Mouse (Mus musculus) cerebellum, postnatal 4 days (tissue): ENCODE measurements around the gene Casp6.
A peak's percentile ranks its signal among the peaks of the same experiment; 100 is the strongest.

Experiments used
- DNase-seq, 2 experiments: peaks; one replicate each; pipeline ENCODE4 v3.0.0; 2022; ENCODE audit warnings: low spot score in 2 of 2, mixed read lengths in 1 of 2

Gene Casp6

DNA sequence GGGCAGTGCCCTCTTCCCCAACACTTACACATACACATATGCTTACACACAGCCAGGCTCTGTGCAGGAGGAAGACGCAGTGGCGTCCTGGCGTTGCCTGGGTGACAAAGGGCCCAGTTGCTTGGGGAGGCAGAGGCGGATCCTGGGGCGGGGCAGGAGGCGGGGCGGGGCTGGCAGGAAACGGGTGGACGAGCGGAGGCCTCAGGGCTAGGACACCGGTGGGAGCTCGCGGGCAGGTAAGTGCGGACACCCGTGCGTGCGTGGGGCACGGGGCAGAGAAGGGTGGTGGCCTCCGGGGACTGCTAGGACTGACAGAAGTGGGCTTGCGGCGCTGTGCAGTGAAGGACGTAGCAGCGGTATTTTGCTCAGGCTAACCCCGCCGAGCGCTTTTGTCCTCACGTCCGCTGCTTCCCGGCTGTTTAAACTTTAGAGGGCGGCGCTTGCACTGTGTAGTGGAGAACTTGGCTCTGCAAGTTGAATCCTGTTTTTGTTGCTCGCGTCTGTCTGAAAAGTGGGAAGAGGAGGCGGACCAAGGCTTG lies at the start of gene Casp6:
Casp6 (plus strand) TSS at position 155 of the 539 bp plus-strand sequence.
- peak; percentile 29 to 49 for DNase-seq

DNA sequence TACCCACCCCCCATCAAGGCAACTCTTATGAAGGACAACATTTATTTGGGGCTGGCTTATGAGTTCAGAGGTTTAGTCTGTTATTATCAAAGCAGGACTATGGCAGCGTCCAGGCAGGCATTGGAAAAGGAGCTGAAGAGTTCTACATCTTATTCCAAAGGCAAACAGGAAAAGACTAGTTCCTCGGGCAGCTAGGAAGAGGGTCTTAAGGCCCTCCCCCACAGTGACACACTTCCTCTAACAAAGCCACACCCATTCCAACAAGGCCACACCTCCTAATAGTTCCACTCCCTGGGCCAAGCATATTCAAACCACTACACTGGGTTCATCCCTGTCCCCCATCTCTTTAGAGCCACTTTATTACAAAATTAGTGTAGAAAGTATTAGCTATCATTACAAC lies 38.6 kb upstream of the Casp6 start:
- no peak for DNase-seq

DNA sequence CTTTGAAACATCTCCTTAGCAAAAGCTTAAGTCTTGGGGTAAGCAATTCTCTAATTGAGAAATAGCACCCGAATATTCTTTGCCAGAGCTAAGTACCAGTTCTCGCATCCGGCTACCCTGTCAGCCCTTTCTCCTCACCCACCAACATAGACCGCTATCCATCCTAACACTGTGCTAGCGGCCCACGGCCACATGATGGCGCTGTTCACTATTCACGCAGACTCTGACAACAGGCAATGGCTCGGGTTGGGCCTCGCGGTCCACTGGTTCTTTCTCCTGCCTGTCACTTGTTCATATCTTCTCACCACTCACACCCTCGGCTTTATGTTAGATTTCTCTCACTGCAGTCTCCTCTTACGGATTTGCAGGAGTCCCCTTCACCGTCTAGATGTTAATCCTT lies 37.5 kb upstream of the Casp6 start:
- DNase-seq, result peak in 1 of 2 experiments; percentile 47

DNA sequence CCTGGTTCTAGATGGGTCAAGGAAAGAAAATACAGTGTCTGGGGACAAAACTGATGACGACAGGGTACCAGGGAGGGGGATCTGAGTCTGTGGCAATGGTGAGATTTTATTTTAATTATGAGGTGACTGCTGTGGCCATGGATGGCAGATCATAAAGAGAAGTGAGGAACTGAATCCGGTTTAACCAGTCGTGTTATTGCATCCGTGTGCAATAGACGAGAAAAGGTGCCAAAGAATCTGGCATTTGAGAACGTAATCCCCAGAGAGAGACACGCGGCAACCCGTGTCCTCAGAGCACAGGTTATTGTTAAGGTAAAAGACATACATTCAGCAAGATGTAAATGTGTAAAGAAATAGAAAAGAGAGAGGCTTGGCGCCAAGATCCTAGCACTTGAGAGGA lies 23.9 kb upstream of the Casp6 start:
- DNase-seq, result no peak

DNA sequence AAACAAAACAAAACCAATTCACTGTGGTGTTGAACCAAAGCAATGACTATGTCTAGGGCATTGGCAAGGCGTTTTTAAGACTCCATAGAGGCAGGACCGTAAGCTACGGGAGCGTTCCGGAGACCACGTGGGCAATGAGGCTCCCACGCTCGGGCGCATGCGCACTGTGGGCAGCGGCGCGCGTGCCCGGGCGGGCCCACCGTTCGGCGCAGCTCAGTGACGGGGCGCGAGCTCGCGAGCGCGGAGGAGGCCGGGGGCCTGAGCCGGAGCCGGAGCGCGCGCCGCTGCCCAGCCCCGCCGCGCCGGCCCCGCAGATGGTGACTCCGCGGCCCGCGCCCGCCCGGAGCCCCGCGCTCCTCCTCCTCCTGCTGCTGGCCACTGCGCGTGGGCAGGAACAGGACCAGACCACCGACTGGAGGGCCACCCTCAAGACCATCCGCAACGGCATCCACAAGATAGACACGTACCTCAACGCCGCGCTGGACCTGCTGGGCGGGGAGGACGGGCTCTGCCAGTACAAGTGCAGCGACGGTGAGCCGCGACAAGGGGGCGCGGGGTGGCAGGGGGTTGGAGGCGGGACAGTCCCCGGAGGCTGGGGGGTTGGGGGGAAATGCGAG lies 22.7 kb upstream of the Casp6 start, which contains the start of gene Pla2g12a:
Pla2g12a (plus strand) TSS at position 202 of the 617 bp plus-strand sequence.
- peak; percentile 91 to 96 for DNase-seq

DNA sequence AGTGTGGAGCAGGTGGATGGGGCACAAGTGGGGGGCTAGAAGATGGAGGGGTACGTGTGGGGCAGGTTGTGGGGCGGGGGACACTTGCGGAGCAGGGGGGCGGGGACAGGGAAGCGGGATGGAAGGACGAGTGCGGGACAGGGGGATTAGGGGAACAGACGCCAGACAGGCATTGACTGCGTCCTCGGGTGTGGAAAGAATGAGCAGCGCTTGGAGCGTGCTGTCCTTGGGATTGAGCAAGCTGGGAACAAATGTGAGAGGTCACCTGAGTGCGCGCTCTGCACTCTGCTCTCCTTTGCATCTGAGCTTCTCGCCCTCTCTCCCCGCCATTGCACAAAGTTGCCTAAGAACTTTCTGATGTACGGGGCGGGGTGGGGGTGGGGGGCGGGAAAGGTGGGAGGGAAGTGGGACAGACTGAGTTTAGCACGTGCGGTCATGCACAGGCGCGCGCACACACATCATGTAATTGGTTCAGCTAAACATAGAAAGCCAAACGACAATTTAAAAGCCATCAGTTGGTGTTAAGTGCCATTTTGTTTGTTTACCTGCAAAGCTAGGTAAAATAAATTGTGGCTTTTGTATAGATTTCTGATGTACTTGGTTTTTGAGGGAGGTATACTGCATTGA lies 22.0 kb upstream of the Casp6 start:
- DNase-seq, result no peak

DNA sequence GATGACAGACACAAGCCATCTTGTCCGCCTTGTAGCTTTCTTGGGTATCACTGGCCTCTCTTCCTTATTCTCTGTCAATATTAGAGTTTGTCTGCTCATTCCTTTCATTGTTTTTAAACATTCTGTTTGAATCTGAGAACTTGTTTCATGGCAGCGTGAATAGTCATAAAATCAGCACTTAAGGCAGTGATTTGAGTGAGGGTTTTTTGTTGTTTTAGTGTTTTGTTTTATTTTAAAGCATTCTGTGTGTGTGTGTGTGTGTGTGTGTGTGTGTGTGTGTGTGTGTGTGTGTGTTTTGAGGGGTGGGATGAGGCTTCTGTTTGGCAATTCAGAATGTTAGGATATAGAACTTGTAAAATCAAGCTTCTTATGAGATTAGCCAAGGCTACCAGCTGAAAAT lies 21.3 kb upstream of the Casp6 start:
- no peak for DNase-seq

DNA sequence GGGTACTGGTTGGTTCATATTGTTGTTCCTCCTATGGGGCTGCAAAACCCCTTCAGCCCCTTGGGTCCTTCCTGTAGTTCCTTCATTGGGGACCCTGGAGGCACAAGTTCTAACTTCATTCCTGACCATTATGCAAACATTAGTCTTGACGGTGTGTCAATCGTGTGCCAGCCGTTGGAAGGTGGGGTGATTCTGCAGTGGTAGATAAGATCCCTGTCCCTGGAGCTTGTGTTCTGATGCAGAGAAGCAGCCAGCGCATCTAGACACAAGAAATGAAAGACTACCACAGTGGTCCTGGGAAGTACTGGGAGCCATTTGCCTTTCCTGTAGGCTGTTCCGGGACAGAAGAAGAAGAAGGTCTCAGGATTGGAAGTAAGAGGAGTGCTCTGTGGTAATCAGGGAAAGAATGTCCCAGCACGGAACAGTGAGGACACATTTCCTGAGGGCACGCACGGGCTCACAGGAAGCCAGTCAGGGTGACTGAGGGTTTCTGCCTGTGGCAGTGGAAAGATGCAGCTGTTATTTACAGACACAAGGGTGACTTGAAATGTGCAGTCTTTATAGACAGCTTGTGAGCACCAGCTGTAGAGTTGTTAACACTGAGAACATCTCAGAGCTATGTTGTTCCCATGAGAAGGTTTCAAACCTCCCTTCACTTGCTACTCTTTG lies 20.2 kb upstream of the Casp6 start:
- DNase-seq, result no peak

DNA sequence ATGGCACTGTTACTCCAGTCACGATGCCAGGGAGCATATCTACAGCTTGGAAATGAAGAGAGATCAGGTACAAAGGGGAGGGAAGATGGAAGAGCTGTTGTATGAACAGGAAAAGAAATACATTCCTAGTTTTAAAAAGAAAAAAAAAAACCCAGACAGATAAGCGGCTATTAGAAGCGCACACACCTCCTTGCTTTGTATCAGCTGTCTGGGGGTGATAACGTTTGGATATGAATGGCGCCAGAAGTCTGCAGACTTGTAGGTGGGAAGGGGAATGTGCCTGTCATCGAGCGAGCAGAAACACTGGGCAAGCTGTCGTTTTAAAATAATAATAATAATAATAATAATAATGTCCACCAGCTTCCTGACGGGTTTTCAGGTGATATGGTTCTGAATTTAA lies 15.6 kb upstream of the Casp6 start:
- DNase-seq, result no peak

DNA sequence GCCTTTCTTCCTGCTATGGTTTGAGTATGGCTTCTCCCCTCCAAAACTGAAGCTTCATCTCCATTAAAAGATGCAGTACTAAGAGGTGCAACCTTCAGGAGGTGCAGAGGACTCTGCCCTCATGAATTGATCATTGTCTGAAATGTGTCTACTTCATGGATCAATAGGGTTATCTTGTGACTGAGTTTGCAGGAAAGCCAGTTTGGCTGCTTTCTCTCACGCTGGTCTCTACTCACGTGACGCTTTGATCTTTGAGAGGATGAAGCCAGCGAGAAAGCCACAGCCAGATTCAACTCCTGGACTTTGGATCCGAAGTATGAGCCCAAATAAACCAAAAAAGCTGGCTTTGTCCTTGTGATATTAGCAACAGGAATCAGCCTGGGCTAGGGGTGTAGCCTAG lies 14.8 kb upstream of the Casp6 start:
- DNase-seq, result no peak

DNA sequence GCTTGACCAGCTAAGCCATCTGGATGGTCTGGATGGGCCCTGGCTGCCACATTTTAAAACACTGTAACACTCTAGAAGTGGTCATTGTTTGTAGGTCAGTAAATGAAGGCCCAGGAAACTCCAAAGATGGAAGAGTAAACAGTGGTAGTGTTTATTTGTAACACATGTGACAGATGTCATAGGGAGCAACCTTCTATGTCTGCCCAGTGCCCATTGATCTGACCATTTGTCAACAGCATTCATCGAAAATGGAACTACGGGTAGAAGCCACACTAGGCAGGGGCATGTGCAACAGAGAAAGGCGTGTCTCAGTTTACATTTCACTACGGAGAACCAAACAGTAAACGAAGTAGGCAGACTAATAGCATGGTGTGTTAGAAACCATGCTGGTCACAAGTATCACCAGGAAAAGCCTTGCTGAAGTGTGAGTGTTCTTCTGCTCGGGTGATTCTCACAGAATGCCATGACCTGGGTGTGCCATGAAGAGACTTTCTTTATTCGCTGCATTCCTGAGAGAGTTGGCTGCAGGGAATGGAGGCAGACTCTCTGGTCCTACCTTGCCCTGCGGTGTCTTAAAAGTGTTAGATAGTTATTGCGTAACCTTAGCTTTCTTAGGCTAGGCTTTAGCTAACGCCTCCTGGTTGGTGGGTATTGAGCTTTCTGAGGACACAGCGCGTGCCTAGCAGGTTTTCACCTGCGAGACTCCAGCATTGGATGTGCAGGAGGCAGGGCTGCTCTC lies 13.3 kb upstream of the Casp6 start:
- no peak for DNase-seq

DNA sequence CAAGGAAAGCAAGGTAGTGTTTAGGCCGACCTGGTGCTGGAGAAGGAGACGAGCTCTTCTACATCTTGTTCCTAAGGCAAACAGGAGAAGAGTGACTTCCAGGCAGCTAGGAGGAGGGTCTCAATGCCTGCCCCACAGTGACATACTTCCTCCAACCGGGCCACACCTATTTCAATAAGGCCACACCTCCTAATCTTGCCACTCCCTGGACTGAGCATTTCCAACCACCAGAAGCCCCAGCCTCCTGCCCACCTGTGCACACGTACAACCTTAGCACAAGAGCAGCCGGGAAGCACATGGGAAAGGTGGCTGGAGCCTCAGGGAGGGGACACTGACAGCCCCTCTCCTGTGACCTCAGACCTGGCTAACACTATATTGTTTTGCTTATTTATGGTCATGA lies 9.2 kb upstream of the Casp6 start:
- no peak for DNase-seq

DNA sequence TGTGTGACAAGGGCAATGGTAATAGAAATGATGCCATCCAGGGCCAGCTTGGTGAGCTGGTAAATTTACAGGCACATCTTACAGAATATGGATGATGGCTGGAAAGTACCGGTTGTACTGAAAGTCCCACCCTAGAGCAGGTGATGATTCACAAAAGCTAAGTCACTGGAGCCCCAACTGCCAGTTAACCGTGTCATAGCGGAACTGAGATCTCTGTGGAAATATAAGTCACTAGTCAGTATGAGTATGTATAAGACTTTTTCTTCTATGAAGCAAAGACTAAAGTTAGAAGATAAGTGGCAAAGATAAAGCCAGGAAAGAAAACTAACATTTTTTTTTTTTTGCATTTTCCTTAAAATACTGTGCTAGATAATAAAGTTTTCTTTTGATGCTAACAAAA lies 8.1 kb upstream of the Casp6 start:
- DNase-seq, result no peak

DNA sequence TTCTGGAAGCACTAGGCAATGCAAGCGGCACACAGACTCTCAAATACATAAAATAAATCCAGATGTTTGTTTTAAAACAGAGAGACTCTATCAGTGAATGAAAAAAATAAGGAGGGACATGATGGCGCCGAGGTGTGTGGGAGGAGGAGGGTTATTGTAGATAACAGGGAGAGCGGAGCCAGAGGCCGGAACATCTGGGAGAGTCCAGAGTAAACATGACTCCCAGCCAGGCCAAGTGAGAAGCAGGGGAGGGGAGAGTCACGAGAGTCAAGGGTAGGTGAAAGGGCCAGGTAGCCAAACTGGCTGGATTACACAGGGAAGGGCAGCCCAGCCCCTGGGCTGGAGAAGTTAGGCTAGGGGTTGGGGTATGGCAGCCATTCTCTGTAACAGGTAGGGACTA lies 4.6 kb upstream of the Casp6 start:
- no peak for DNase-seq

DNA sequence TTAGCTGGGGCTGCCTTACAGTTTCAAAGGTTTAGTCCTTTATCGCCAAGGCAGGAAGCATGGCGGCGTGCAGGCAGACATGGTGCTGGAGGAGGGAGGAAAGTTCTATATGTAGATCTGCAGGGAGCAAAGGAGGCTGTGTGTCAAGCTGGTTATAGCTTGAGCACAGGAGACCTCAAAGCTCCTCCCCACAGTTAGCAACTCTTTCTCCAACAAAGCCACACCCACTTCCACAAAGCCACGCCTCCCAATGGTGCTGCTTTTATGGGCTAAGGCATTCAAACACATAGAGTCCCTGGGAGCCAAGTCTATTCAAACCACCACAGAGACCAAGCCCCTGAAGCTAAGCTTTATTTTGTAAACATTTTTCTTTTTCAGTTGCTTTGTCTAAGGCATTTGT lies 2.3 kb upstream of the Casp6 start:
- DNase-seq, result no peak

DNA sequence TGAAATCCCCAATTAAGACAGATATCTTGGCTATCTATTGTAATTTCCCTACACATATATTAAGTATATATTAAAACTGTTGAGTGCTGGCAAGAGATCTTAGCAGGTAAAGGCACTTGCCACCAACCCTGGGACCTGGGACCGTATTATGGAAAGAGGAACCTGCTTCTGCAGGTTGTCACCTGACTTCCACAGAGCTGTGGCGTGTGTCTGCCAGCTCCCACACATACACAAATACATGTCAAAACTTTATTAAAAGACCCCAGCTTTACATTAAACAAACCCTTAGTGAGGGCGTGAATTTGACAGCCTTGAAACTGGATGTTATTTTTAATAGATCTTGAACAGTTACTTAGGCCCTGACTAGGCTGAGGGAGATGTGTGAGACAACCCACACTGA lies 2.1 kb downstream of the Casp6 start:
- DNase-seq, result no peak

DNA sequence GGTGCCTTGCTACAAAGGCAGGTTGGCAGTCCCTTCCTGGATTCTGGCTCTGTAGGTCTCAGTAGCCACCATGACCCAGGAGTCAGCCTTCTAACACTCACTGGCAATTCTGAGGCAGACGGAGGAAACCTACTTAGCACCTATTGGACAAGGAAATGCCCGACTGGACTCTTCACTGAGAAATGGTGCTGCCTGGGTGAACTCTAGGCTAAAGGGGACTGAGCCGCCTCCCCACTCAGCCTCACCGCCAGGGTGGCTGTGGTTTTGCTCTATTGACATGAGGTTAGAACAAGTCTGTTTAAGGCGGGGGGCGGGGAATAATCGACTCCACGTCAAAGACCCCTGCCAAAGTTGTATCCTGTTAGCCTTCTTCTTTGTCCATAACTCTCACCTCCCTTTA lies 2.6 kb downstream of the Casp6 start:
- no peak for DNase-seq

DNA sequence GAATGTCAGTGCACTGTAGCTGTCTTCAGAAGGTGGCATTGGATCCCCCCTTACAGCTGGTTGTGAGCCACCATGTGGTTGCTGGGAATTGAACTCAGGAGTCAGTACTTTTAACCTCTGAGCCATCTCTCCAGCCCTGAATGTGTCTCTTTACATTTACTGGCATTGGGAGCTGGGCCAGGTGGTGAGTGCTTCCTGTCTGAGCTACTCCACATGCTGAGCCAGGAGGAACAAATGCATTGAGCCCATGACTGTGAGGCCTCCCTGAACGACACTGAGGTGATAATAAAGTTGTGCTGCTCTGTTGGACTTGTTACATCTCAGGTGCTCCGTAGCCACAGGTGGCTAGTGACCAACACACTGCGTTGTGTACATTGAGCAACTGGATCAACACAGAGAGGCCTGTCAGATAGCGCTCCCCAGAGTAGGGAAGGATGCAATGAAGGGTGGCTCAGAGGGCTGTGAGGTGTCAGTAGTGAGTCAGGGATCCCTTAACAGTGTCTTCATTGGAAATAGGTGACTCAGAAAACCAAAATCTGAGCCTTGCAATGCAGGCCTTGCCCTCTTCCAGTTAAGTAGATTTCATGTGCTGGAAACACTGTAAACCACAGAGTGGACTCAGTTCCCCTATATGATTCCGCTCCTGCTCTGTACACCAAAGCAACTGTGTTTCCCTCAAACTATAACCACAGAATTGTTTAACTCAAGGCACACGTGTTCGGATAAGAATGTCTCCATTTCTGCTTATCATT lies 3.3 kb downstream of the Casp6 start:
- DNase-seq, result no peak

DNA sequence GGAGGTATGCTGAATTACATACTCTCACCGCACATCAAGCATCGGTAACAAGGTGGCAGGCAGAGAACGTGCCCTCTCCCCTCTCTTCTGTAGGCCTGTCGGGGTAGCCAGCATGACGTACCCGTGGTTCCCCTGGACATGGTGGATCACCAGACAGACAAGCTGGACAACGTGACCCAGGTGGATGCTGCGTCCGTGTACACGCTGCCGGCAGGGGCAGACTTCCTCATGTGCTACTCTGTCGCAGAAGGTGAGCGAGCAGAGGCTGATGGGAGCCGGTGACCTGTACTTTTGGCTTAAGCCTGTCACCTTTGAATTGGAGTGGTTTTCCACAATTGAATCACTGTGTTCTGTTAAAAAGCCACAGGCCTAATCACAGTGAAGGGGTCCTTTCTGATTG lies 10.8 kb downstream of the Casp6 start:
- no peak for DNase-seq

DNA sequence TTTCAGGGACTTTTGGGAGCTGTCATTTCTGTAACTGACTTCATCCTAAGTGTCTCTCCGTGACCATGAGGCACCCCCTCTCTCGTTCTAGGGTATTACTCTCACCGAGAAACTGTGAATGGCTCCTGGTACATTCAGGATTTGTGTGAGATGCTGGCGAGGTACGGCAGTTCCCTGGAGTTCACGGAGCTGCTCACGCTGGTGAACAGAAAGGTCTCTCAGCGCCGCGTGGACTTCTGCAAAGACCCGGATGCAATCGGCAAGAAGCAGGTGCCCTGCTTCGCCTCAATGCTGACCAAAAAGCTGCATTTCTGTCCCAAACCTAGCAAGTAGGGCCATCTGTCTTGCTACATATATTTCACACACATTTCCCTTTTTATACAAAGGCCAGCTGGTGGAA lies 12.0 kb downstream of the Casp6 start:
- no peak for DNase-seq

DNA sequence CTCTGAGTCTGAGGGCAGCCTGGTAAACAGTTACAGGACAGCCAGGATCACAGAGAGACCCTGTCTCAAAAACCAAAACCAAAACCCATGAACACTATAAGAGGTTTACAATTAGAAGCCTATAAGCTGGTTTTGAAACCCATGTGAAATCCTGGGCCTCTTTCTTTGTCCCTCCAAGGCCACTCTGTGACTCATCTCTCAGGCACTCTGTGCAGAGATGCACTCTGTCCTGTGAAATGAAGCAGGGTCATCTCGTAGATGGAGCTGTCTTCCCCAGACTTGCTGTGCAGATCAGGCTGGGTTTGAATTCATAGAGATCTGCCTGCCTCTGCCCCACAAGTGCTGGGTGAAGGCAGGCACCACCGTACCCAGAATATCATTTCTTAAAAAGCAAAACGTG lies 16.2 kb downstream of the Casp6 start:
- DNase-seq, result no peak

DNA sequence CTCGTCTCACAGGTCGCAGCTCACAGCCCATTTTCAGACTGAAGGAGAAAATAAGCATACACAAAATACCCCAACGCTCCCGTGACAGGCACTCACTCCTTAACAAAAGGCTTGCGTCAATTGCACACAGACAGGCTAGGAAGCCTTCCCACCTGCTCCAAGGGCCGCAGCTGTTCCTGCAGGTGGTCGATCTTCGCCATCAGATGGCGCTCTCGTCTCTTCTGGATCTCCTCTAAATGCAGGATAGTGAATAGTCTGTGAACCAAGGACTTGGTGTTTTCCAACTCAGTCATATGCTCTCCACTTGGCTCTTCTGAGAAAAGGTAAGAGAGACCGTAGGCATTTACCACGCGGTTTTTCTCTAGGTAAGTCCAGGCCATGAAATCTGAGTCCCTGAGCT lies 17.2 kb downstream of the Casp6 start:
- peak; percentile 52 to 70 for DNase-seq
